Mouse (Mus musculus) central nervous system, embryonic 14 days (tissue): ENCODE data around the gene Lrrc40. TPM values are rescaled to one million over a fixed set of nuclear protein-coding genes. Genes with fewer than 3 reads are reported as not detected.

Source experiments
- polyA plus RNA-seq: library from polyadenylated mRNA; depleted of rRNA; stranded (reverse); fragments of >200 nt; gene quantifications from 2 replicates; pipeline ENCODE4 v1.2.3, GENCODE M21; 2012; rRNA removed

The Lrrc40 gene
- polyA plus RNA-seq = 30.9 and 31.8 TPM in 2 replicates

DNA sequence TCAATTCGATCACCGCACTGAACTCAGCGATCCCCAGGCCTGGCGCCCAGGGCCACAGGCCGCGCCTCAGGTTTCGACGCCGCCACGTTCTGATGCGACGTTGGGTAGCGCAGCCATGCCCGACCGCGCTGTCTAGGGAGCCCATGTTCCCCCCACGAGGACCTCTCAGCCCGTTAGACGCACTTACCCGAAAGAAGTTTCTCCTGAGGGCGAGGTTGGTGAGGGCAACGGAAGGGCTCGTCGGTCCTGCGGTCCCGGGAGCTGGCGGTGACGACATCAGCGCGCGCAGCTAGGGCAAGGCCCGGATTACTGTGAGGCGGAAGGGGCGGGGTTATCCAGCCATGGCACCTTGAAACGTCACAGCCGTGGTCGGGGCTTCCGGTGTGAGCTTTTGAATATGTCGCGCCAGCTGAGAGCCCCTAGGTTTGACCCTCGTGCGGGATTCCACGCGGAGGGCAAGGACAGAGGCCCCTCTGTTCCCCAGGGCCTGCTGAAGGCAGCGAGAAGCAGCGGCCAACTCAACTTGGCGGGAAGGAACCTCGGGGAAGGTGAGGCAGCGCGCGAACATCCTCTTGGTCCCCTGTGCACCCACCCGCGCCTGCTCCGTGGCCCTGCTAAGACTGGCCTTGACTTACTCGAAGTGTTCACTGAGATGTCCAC is at the start of gene Lrrc40, which contains the start of gene Srsf11:
Lrrc40 (plus strand) TSS at position 334 of the 660 bp plus-strand sequence.
Srsf11 (minus strand) TSS at position 311 of the 660 bp plus-strand sequence.

Other genes with a start within 250 kb of the Lrrc40 start
- gene Cth, start 111.6 kb upstream of the Lrrc40 start, polyA plus RNA-seq = 3.7 and 4.1 TPM in 2 replicates
- 22.1 and 23.5 TPM in 2 replicates for gene Ankrd13c, start 89.4 kb upstream of the Lrrc40 start, polyA plus RNA-seq
- 595 and 633 TPM in 2 replicates for gene Srsf11, start within 50 bp of the Lrrc40 start, polyA plus RNA-seq